Mouse (Mus musculus) E14TG2a.4 (cell line): ENCODE measurements at regions not wholly inside any gene's neighbourhood (a gene's known extent, or its start where the extent isn't known, plus 50 kb on each side); places are given as distances from the start of the nearest gene placed in this dataset.

Source experiments
- H3K27me3 ChIP-seq: 2 replicates; pipeline ENCODE4 v1.6.1; 2014; ENCODE audit warnings: low read length, control low read depth; ENCODE audit not compliant: insufficient read depth
- H3K36me3 ChIP-seq: 2 replicates; pipeline ENCODE4 v1.6.1; 2014; ENCODE audit warnings: low read length, control low read depth; ENCODE audit not compliant: insufficient read depth
- H3K4me1 ChIP-seq: replicated peaks from 2 replicates; pipeline ENCODE4 v1.6.1; 2014; ENCODE audit warnings: low read depth, low read length, control low read depth
- H3K4me3 ChIP-seq: replicated peaks from 2 replicates; pipeline ENCODE4 v1.5.1; 2014; ENCODE audit warnings: mild to moderate bottlenecking, low read length
- H3K9me3 ChIP-seq: 2 replicates; pipeline ENCODE4 v1.6.1; 2014; ENCODE audit warnings: low read length, control low read depth
- CTCF ChIP-seq: conservative IDR thresholded peaks from 2 replicates; pipeline ENCODE4 v1.5.1; 2014; ENCODE audit warnings: low read length
- NANOG ChIP-seq: IDR thresholded peaks from 2 replicates; pipeline ENCODE4 v1.6.1; 2014; ENCODE audit warnings: borderline replicate concordance, low read length, mixed read lengths
- POU5F1 ChIP-seq: IDR thresholded peaks from 2 replicates; pipeline ENCODE4 v1.6.1; 2014; ENCODE audit warnings: low read length, borderline replicate concordance

DNA sequence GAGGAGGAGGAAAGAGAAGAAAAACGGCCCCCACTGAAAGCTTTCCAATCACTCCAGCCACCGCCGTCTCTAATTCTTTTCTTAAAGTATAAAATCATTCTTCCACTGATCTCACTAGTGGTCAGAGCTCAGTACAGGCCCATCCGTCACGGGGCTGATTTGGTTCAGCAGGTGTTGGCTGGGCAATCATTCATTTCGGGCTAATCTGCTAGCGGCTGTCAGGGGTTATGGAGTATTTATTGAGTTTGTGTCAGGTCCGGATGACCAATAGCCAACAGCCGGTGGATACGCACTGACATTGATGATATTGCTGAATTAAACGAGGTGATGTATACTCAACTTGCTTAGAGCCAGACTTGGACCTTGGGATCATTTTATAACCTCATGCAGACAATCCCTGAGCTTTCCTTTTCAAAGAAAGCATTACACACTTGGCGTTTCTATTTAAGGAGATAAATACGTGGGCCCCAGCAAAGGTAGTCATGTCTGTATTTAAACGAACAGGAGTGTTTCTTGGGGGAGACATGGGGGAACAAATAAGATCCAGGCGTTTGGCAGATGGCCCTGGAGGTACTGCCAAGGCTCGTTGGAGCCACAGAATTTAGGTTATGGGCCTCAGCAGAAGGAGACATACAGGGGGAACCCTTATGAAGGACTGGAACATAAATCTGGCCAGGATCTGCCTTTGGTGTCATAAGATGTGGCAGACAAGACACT lies 385.1 kb downstream of the Gm45692 start:
- no peaks in the 10 kb centered on the region for H3K36me3 ChIP-seq
- TF ChIP-seq NANOG, result no peak
- TF ChIP-seq CTCF, result no peak
- no peak for TF ChIP-seq POU5F1
- peaks cover 16% of the 10 kb centered on the region for H3K27me3 ChIP-seq
- H3K4me1 ChIP-seq, result 0 out of 2 replicates have a peak, but pooled peaks cover 5% of the 10 kb centered on the region
- H3K9me3 ChIP-seq, result no peaks in the 10 kb centered on the region
- H3K4me3 ChIP-seq, result 0 out of 2 replicates have a peak overlapping the region, but pooled peaks have one; percentile 13

DNA sequence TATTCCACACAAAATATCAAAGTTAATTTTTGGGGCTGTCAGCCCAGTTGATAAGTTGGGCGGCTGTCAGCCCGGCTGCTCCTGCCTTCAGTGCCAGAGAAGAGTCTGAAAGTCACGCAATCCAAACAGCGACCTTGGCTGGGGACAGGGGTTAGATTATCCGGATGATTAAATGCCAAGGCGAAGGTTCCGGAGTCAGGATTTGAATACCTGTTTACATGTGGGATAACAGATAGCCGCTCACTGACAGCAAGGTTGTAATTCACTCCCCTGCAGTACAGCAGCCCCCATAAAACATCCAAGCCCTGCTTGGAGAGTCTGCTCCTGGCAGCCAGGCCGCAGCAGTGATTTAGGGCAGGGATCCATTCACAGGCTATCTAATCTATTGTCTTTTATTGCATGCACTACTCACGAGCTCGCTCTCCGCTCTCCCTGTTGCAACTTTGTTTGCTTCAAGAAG lies 388.3 kb downstream of the Gm45692 start:
- peaks cover 9% of the 10 kb centered on the region; the same call in 1 of the 2 replicates for H3K4me1 ChIP-seq
- no peak for TF ChIP-seq CTCF
- no peaks in the 10 kb centered on the region for H3K9me3 ChIP-seq
- H3K4me3 ChIP-seq, result no peak overlapping the region
- H3K36me3 ChIP-seq, result no peaks in the 10 kb centered on the region
- peaks cover 34% of the 10 kb centered on the region for H3K27me3 ChIP-seq

DNA sequence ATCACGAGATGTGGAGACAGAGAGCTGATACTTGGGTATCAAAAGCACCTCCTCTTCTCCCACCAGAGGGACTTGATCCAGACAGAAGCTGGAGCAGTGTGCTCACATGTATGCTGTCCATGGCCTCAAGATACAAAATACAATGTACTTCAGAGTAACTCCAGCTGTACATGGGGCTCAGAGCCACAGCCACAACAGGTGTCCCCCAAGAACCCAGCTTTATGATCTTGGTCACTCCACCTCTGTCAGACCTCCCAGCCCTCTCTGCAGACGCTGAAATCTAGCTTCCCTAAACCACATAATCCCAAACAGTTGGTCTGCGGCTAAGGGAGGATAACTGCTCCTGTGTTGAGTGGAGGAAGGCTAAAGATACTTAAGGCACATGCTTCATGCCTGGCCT lies 389.9 kb downstream of the Gm45692 start:
- no peaks in the 10 kb centered on the region for H3K36me3 ChIP-seq
- no peak overlapping the region for H3K4me3 ChIP-seq
- peaks cover 34% of the 10 kb centered on the region for H3K27me3 ChIP-seq
- no peak for TF ChIP-seq CTCF
- TF ChIP-seq POU5F1, result no peak
- TF ChIP-seq NANOG, result no peak
- H3K4me1 ChIP-seq, result peaks cover 6% of the 10 kb centered on the region; the same call in 1 of the 2 replicates
- H3K9me3 ChIP-seq, result no peaks in the 10 kb centered on the region

- no peaks in the 10 kb centered on the region for H3K36me3 ChIP-seq
- H3K4me3 ChIP-seq, result no peak overlapping the region
- H3K27me3 ChIP-seq, result peaks cover 30% of the 10 kb centered on the region
- TF ChIP-seq CTCF (no peak), POU5F1 (no peak), NANOG (no peak)
- peaks cover 4% of the 10 kb centered on the region; the same call in 1 of the 2 replicates for H3K4me1 ChIP-seq
- H3K9me3 ChIP-seq, result no peaks in the 10 kb centered on the region
These were observed 393.7 kb downstream of the Gm45692 start for GRCm38 (mm10) chr8:26513001-26513400.

DNA sequence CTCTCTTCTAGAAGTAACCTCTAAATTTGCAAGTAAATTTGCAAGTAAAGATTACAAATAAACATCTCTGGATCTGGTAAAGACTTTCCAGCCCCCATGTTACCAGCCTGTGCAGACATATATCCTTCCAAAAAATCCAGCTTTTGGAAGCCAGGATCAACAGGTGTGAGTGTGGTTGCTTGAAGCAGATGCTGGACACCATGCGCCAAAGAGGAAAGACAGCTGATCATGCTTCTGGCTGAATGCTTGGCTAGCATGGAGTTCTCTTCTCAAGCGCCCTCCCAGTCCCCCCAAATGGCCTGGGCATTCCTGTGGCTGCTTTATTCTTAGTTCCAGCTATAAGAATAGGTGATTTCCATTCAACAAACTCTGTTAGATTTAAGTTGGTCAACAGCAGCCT lies 404.9 kb downstream of the Gm45692 start:
- Histone ChIP-seq H3K27me3 (no peaks in the 10 kb centered on the region), H3K9me3 (peaks cover 21% of the 10 kb centered on the region), H3K36me3 (no peaks in the 10 kb centered on the region), H3K4me3 (no peak overlapping the region), H3K4me1 (no peaks in the 10 kb centered on the region)
- TF ChIP-seq NANOG (no peak), POU5F1 (no peak), CTCF (no peak)

GRCm38 (mm10) chr8:26526474-26527185 lies 407.3 kb downstream of the Gm45692 start:
- no peak for TF ChIP-seq POU5F1
- TF ChIP-seq NANOG, result no peak
- TF ChIP-seq CTCF, result no peak
- no peaks in the 10 kb centered on the region for H3K4me1 ChIP-seq
- H3K9me3 ChIP-seq, result peaks cover 21% of the 10 kb centered on the region
- H3K36me3 ChIP-seq, result no peaks in the 10 kb centered on the region
- H3K4me3 ChIP-seq, result no peak overlapping the region
- H3K27me3 ChIP-seq, result no peaks in the 10 kb centered on the region

- H3K4me1 ChIP-seq, result no peaks in the 10 kb centered on the region
- TF ChIP-seq NANOG (no peak), CTCF (no peak), POU5F1 (no peak)
- H3K36me3 ChIP-seq, result no peaks in the 10 kb centered on the region
- peaks cover 16% of the 10 kb centered on the region for H3K9me3 ChIP-seq
- no peaks in the 10 kb centered on the region for H3K27me3 ChIP-seq
- no peak overlapping the region for H3K4me3 ChIP-seq
These were observed 407.8 kb downstream of the Gm45692 start for GRCm38 (mm10) chr8:26527186-26527580.

DNA sequence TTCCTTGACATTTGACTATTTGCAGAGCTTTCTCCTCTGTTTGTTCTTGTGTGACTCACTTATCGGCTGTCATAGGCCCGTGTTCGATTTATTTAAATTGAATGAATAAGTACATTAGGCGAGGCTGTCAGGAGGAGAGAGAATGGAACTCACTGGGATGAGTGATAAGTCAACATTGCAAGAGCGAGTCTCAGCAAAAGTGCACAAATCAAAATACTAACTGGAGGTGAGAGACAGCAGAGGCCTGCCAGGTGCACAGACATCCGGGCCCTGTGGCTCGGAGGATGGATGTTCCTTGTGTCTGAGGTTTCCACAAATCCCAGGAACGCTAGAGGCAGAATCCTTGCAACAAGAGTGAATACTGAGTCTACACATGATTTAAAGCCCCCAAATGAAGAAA lies 410.6 kb downstream of the Gm45692 start:
- Histone ChIP-seq H3K36me3 (no peaks in the 10 kb centered on the region), H3K4me1 (no peaks in the 10 kb centered on the region), H3K9me3 (no peaks in the 10 kb centered on the region), H3K27me3 (peaks cover 6% of the 10 kb centered on the region; the same call in 1 of the 2 replicates), H3K4me3 (no peak overlapping the region)
- TF ChIP-seq CTCF (no peak), POU5F1 (no peak), NANOG (no peak)
